ENCODE assay signal across 27 mouse cellular contexts in the genomic region with DNA sequence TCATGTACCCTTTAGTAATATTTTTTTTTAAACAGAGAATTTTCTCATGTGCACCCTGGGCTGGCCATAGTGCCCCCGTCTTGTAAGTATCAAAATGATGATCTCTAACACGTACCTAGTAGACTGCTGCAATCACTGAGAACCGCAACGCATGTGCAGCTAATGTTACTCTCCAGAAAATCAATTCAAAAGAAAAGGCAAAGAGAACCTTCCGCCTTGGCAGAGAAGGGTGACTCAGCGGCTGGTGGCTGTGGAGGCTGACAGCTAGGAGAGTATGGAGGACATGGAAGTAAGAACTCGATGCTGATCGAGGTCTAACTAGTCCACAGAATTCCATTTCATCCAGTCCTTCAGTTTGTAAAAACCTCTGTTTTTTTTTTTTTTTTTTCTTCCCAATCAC.
DNase-seq lines count a peak whose midpoint lies in the region; ATAC-seq and TF ChIP-seq lines count a peak whose summit lies in the region.
"Had no signal": no experiment of that assay in that cellular context is flagged by ENCODE, and none has a peak within 500 bp of the region (broad histone marks: within the 10 kb centered on the region; RNA-seq: fewer than 3 reads in every experiment).

No protein-coding gene starts in this region.

- no peak overlapping the region for H3K4me2 ChIP-seq in embryonic facial prominence, embryonic 11.5 days (ENCODE audit: low read depth, low read length)
- no peak overlapping the region for H3K4me2 ChIP-seq in limb, embryonic 11.5 days (ENCODE audit: low read depth, severe bottlenecking)
- no peak overlapping the region for H3K4me2 ChIP-seq in intestine, postnatal 0 days (replicated peaks; ENCODE audit: low read depth)
- H3K4me2 ChIP-seq: embryonic facial prominence, embryonic 15.5 days; forebrain, embryonic 15.5 days; heart, embryonic 13.5 days; hindbrain, embryonic 13.5 days; limb, embryonic 15.5 days; liver, embryonic 15.5 days; lung, embryonic 15.5 days had no signal

- H3K9me3 ChIP-seq in embryonic facial prominence, embryonic 11.5 days (replicated peaks; ENCODE audit: control insufficient read depth, low read length) = no peaks in the 10 kb centered on the region
- no peaks in the 10 kb centered on the region for H3K9me3 ChIP-seq in embryonic facial prominence, embryonic 10.5 days
- H3K9me3 ChIP-seq in limb, embryonic 11.5 days (ENCODE audit: control insufficient read depth, low read length) = no peaks in the 10 kb centered on the region
- H3K9me3 ChIP-seq in intestine, postnatal 0 days (ENCODE audit: control insufficient read depth) = no peaks in the 10 kb centered on the region
- H3K9me3 ChIP-seq: embryonic facial prominence, embryonic 15.5 days; forebrain, embryonic 15.5 days; heart, embryonic 13.5 days; hindbrain, embryonic 13.5 days; limb, embryonic 15.5 days; liver, embryonic 15.5 days; lung, embryonic 15.5 days had no signal

- peak; percentile 17 for DNase-seq in embryonic facial prominence, embryonic 11.5 days (ENCODE audit: low spot score)
- no peak for DNase-seq in embryonic facial prominence, embryonic 10.5 days (ENCODE audit: low spot score)
- DNase-seq in right cerebral cortex, adult 2 months (ENCODE audit: low spot score in 2 of 2) = peak; percentile 12 to 15
- no peak for DNase-seq in right cerebral cortex, postnatal 25 days
- DNase-seq in limb, embryonic 11.5 days (ENCODE audit: low spot score) = no peak
- no peak for DNase-seq in cerebellum, postnatal 4 days (ENCODE audit: low spot score in 2 of 2)
- DNase-seq: cerebellum, adult 18-20 months; cerebellum, postnatal 25 days; embryo, embryonic 11 days; gastrocnemius, postnatal 36 days; heart, adult 2 months; heart, postnatal 14 days; kidney, adult 2 months; lung, postnatal 4 days; midbrain, embryonic 14.5 days had no signal

- H3K4me3 ChIP-seq in embryonic facial prominence, embryonic 11.5 days (ENCODE audit: low read depth, low read length) = no peak overlapping the region
- no peak overlapping the region for H3K4me3 ChIP-seq in embryonic facial prominence, embryonic 10.5 days
- no peak overlapping the region for H3K4me3 ChIP-seq in limb, embryonic 11.5 days (ENCODE audit: low read depth, low read length)
- no peak overlapping the region for H3K4me3 ChIP-seq in intestine, postnatal 0 days (ENCODE audit: low read depth, low read length)
- H3K4me3 ChIP-seq: embryonic facial prominence, embryonic 15.5 days; forebrain, embryonic 15.5 days; heart, adult 2 months; heart, embryonic 13.5 days; hindbrain, embryonic 13.5 days; limb, embryonic 15.5 days; liver, embryonic 15.5 days; lung, embryonic 15.5 days had no signal

- ATAC-seq in embryonic facial prominence, embryonic 11.5 days (replicated peaks; ENCODE audit: insufficient number of reproducible peaks, low FRiP score, low TSS enrichment, low read depth) = no peak
- ATAC-seq in limb, embryonic 11.5 days (ENCODE audit: insufficient number of reproducible peaks, low FRiP score, low TSS enrichment, low read depth) = no peak
- ATAC-seq in intestine, postnatal 0 days = no peak
- ATAC-seq: CD4-positive, CD25-positive, alpha-beta regulatory T cell, adult 4 months; forebrain, embryonic 15.5 days; inflammation-experienced regulatory T-cells, adult 6 months had no signal

- H3K36me3 ChIP-seq in embryonic facial prominence, embryonic 11.5 days (replicated peaks; ENCODE audit: control insufficient read depth, insufficient read depth, low read depth, low read length) = no peaks in the 10 kb centered on the region
- no peaks in the 10 kb centered on the region for H3K36me3 ChIP-seq in embryonic facial prominence, embryonic 10.5 days (replicated peaks)
- H3K36me3 ChIP-seq in limb, embryonic 11.5 days (ENCODE audit: control insufficient read depth, insufficient read depth, low read length) = no peaks in the 10 kb centered on the region
- 0 out of 2 replicates have a peak, but pooled peaks cover 3% of the 10 kb centered on the region for H3K36me3 ChIP-seq in intestine, postnatal 0 days (ENCODE audit: control insufficient read depth, insufficient read depth)
- H3K36me3 ChIP-seq: embryonic facial prominence, embryonic 15.5 days; forebrain, embryonic 15.5 days; hindbrain, embryonic 13.5 days; limb, embryonic 15.5 days; liver, embryonic 15.5 days; lung, embryonic 15.5 days had no signal

- H3K9ac ChIP-seq in embryonic facial prominence, embryonic 11.5 days (replicated peaks; ENCODE audit: low read length) = no peak overlapping the region
- no peak overlapping the region for H3K9ac ChIP-seq in limb, embryonic 11.5 days (ENCODE audit: low read length)
- no peak overlapping the region for H3K9ac ChIP-seq in intestine, postnatal 0 days (ENCODE audit: low read depth, low read length)
- H3K9ac ChIP-seq: embryonic facial prominence, embryonic 15.5 days; forebrain, embryonic 15.5 days; heart, embryonic 13.5 days; hindbrain, embryonic 13.5 days; limb, embryonic 15.5 days; liver, embryonic 15.5 days; lung, embryonic 15.5 days had no signal

- no peak overlapping the region for H3K27ac ChIP-seq in embryonic facial prominence, embryonic 11.5 days (replicated peaks; ENCODE audit: low read depth, low read length)
- H3K27ac ChIP-seq in embryonic facial prominence, embryonic 10.5 days (replicated peaks) = no peak overlapping the region
- H3K27ac ChIP-seq in limb, embryonic 11.5 days (replicated peaks; ENCODE audit: low read depth, low read length) = 0 out of 2 replicates have a peak overlapping the region, but pooled peaks have one; percentile 1
- H3K27ac ChIP-seq in intestine, postnatal 0 days (ENCODE audit: low read depth, low read length) = no peak overlapping the region
- H3K27ac ChIP-seq: embryonic facial prominence, embryonic 15.5 days; forebrain, embryonic 15.5 days; heart, adult 2 months; heart, embryonic 13.5 days; hindbrain, embryonic 13.5 days; kidney, postnatal 0 days; limb, embryonic 15.5 days; liver, embryonic 15.5 days; lung, embryonic 15.5 days; stomach, postnatal 0 days had no signal

- H3K27me3 ChIP-seq in embryonic facial prominence, embryonic 11.5 days (ENCODE audit: control insufficient read depth, insufficient read depth, low read length) = no peaks in the 10 kb centered on the region
- no peaks in the 10 kb centered on the region for H3K27me3 ChIP-seq in embryonic facial prominence, embryonic 10.5 days (replicated peaks; ENCODE audit: low read depth, poor library complexity, severe bottlenecking)
- no peaks in the 10 kb centered on the region for H3K27me3 ChIP-seq in limb, embryonic 11.5 days (ENCODE audit: control insufficient read depth, insufficient read depth, low read length)
- H3K27me3 ChIP-seq in intestine, postnatal 0 days (replicated peaks; ENCODE audit: control insufficient read depth, insufficient read depth, low read length) = no peaks in the 10 kb centered on the region
- H3K27me3 ChIP-seq: embryonic facial prominence, embryonic 15.5 days; forebrain, embryonic 15.5 days; heart, embryonic 13.5 days; hindbrain, embryonic 13.5 days; limb, embryonic 15.5 days; liver, embryonic 15.5 days; lung, embryonic 15.5 days had no signal

- WGBS in embryonic facial prominence, embryonic 11.5 days = 74% methylated on average over 8 of the region's 8 CpGs
- WGBS in embryonic facial prominence, embryonic 10.5 days = 78% methylated on average over 8 of the region's 8 CpGs
- WGBS in limb, embryonic 11.5 days = 89% methylated on average over 8 of the region's 8 CpGs
- 89% methylated on average over 8 of the region's 8 CpGs for WGBS in intestine, postnatal 0 days

- no peaks in the 10 kb centered on the region for H3K4me1 ChIP-seq in embryonic facial prominence, embryonic 11.5 days (ENCODE audit: control insufficient read depth, insufficient read depth, low read length)
- peaks cover 5% of the 10 kb centered on the region for H3K4me1 ChIP-seq in embryonic facial prominence, embryonic 10.5 days
- no peaks in the 10 kb centered on the region for H3K4me1 ChIP-seq in limb, embryonic 11.5 days (ENCODE audit: control insufficient read depth, insufficient read depth, low read length)
- H3K4me1 ChIP-seq in intestine, postnatal 0 days (replicated peaks; ENCODE audit: control insufficient read depth, insufficient read depth, low read length) = no peaks in the 10 kb centered on the region
- H3K4me1 ChIP-seq: embryonic facial prominence, embryonic 15.5 days; forebrain, embryonic 15.5 days; heart, embryonic 13.5 days; limb, embryonic 15.5 days; liver, embryonic 15.5 days; lung, embryonic 15.5 days had no signal

- no peak for TF ChIP-seq CTCF in intestine, postnatal 0 days (IDR thresholded peaks at IDR 0.05; ENCODE audit: low read depth)

Comparison
In these comparisons a context has a peak if more than half of its experiments do, and no peak if none do; other contexts are left out.
1. DNase-seq: peak in embryonic facial prominence, embryonic 11.5 days (single experiment) and right cerebral cortex, adult 2 months (2 of 2); none in embryonic facial prominence, embryonic 10.5 days (single experiment), right cerebral cortex, postnatal 25 days (single experiment), limb, embryonic 11.5 days (single experiment) and cerebellum, postnatal 4 days (0 of 2).